Mouse (Mus musculus): Measurements from ENCODE around the gene Sigirr. TPM values are rescaled to one million over a fixed set of nuclear protein-coding genes. Genes with fewer than 3 reads are reported as not detected.

Sigirr gene
- polyA plus RNA-seq, 1 experiment = 4.1 TPM

DNA sequence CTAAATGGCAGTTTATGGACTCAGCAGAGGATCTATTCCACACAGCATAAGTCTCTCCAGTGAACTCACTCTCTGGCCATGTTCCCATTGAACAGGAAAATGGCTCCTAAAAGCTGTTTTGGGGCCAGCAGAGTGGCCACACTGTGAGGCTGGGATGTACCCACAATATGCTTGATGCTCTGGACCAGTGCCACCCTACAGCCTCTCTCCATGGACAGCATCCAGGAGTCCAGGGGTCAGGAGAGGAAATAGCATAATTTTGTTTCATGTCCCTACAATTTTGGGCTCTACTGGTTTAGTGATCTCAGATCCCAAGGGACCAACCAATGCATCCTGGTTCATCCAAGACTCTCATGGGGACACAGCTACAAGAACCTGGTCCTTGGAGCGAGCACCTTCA is 42.8 kb downstream of the Sigirr start:
- 90% methylated on average over 1 of the region's 1 CpGs for WGBS
- DNase-seq = no peak
- Histone ChIP-seq H3K4me3 (replicated peaks; ENCODE audit: insufficient read depth, low read depth, low read length) (no peak overlapping the region), H3K27me3 (ENCODE audit: control insufficient read depth, insufficient read depth, low read length) (no peaks in the 10 kb centered on the region), H3K4me1 (ENCODE audit: control insufficient read depth, insufficient read depth, low read length) (peaks cover 7% of the 10 kb centered on the region; the same call in 1 of the 2 replicates), H3K27ac (ENCODE audit: insufficient read depth, low read length) (no peak overlapping the region)
- no peak for TF ChIP-seq POLR2A (IDR thresholded peaks at IDR 0.05; ENCODE audit: borderline replicate concordance, insufficient read depth, low read length)
- TF ChIP-seq CTCF (IDR thresholded peaks at IDR 0.05; ENCODE audit: borderline replicate concordance, insufficient read depth, low read depth, low read length) = no peak

DNA sequence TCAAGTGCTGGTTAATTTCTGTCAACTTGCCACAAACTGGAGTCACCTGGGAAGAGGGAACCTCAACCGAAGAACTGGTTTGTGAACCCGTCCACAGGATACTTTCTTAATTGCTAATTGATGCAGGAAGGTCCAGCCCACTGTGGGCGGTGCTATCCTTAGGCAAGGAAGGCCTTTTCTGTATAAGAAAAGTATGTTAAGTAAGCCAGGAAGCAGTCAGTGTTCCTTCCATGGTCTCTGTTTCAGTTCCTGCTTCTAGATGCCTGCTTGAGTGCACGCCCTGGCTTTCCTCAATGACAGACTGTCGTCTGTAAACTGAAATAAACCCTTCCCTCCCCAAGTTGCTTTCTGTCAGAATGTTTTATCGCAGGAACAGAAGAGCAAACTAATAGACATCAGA is 43.4 kb downstream of the Sigirr start:
- DNase-seq = no peak
- TF ChIP-seq POLR2A (IDR thresholded peaks at IDR 0.05; ENCODE audit: borderline replicate concordance, insufficient read depth, low read length) (no peak), CTCF (IDR thresholded peaks at IDR 0.05; ENCODE audit: borderline replicate concordance, insufficient read depth, low read depth, low read length) (no peak)
- Histone ChIP-seq H3K4me3 (replicated peaks; ENCODE audit: insufficient read depth, low read depth, low read length) (no peak overlapping the region), H3K27ac (ENCODE audit: insufficient read depth, low read length) (no peak overlapping the region), H3K4me1 (ENCODE audit: control insufficient read depth, insufficient read depth, low read length) (peaks cover 6% of the 10 kb centered on the region; the same call in 1 of the 2 replicates), H3K27me3 (ENCODE audit: control insufficient read depth, insufficient read depth, low read length) (no peaks in the 10 kb centered on the region)
- WGBS = 90% methylated on average over 6 of the region's 6 CpGs

DNA sequence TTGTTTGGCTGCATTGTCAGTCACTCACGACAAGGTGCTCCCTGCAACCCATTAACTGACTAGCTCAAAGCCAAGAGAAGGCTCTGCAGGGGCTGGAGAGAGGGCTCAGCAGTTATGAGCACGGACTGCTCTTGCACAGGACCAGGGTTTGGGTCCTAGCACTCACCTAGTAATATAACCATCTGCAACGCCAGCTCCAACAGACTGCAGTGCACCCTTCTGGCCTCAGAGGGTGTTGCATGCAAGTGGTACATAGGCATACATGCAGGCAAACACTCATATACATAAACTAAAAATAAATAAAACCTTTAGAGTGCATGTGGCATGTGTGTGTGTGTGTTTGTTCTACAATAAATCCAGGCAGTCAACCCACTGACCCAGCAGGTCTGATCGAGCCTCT is 44.6 kb downstream of the Sigirr start:
- WGBS = 90% methylated on average over 4 of the region's 4 CpGs
- DNase-seq = no peak
- TF ChIP-seq CTCF (IDR thresholded peaks at IDR 0.05; ENCODE audit: borderline replicate concordance, insufficient read depth, low read depth, low read length) (no peak), POLR2A (IDR thresholded peaks at IDR 0.05; ENCODE audit: borderline replicate concordance, insufficient read depth, low read length) (no peak)
- Histone ChIP-seq H3K27ac (ENCODE audit: insufficient read depth, low read length) (no peak overlapping the region), H3K4me3 (replicated peaks; ENCODE audit: insufficient read depth, low read depth, low read length) (no peak overlapping the region), H3K4me1 (ENCODE audit: control insufficient read depth, insufficient read depth, low read length) (no peaks in the 10 kb centered on the region), H3K27me3 (ENCODE audit: control insufficient read depth, insufficient read depth, low read length) (no peaks in the 10 kb centered on the region)

DNA sequence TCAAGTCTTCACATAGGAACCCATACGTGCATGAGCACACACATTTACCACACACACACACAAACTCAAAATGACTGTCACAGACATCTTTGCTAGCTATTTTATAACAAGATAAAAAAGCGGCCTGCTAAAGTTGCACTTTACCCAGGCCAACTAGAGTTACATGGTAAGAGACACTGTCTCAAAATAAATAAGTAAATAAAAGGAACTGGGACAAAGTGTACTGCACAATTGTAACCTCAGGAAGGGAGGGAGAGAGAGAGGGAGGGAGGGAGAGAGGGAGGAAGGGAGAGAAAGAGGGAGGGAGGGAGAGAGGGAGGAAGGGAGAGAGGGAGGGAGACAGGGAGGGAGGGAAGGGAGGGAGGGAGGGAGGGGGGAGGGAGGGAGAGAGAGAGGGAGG is 48.0 kb downstream of the Sigirr start:
- no peaks in the 10 kb centered on the region for H3K4me1 ChIP-seq (ENCODE audit: control insufficient read depth, insufficient read depth, low read length)
- no peak overlapping the region for H3K4me3 ChIP-seq (replicated peaks; ENCODE audit: insufficient read depth, low read depth, low read length)
- 79% methylated on average over 2 of the region's 2 CpGs for WGBS
- DNase-seq = no peak
- no peak overlapping the region for H3K27ac ChIP-seq (ENCODE audit: insufficient read depth, low read length)
- no peaks in the 10 kb centered on the region for H3K27me3 ChIP-seq (ENCODE audit: control insufficient read depth, insufficient read depth, low read length)
- no peak for TF ChIP-seq POLR2A (IDR thresholded peaks at IDR 0.05; ENCODE audit: borderline replicate concordance, insufficient read depth, low read length)
- TF ChIP-seq CTCF (IDR thresholded peaks at IDR 0.05; ENCODE audit: borderline replicate concordance, insufficient read depth, low read depth, low read length) = no peak

DNA sequence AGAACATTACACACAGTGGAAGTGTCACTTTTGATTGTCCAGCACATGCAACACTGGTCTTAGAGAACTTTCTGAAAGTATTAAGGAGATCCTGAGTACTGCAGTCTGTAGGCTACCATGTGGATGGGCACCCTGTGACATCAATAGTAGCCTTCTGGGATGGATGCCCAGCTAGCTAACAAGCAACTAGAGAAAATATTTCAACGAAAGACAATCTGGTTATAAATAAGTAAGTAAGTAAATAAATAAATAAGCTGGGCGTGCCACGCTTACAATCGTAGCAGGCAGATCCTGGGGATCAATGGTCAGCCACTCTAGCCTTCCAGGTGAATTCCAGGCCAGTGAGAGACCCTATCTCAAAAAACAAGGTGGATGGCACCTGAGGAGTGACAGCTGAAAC is 48.4 kb downstream of the Sigirr start:
- 85% methylated on average over 4 of the region's 4 CpGs for WGBS
- no peaks in the 10 kb centered on the region for H3K4me1 ChIP-seq (ENCODE audit: control insufficient read depth, insufficient read depth, low read length)

DNA sequence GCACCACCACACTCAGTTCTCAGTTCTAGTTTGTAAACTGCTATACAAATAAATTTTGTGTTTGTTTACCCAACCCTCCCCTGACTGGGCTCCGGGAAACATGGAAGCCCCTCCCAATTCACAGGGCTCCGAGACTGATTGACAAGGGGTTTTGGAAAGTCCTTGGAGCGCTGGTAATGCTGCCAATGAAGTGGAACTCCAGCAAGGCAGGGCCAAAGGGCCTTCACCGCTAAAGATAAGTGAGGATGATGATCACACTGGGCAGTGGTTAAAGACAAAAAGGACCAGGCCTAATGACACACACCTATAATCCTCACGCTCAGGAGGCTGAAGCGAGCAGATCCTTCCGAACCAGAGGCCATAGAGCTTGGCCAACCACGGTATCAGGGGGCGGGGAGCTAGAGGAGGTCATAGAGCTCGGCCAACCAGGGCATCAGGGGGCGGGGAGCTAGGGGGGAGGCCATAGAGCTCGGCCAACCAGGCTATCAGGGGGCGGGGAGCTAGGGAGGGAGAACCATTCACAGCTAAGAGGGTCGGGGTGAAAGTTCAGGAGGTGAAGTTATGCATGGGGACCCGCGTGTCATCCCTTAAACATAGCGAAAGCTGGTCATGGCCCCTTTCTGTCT is 49.2 kb downstream of the Sigirr start:
- TF ChIP-seq POLR2A (IDR thresholded peaks at IDR 0.05; ENCODE audit: borderline replicate concordance, insufficient read depth, low read length) = no peak
- TF ChIP-seq CTCF (IDR thresholded peaks at IDR 0.05; ENCODE audit: borderline replicate concordance, insufficient read depth, low read depth, low read length) = no peak
- DNase-seq = no peak
- Histone ChIP-seq H3K27me3 (ENCODE audit: control insufficient read depth, insufficient read depth, low read length) (no peaks in the 10 kb centered on the region), H3K4me1 (ENCODE audit: control insufficient read depth, insufficient read depth, low read length) (no peaks in the 10 kb centered on the region), H3K27ac (ENCODE audit: insufficient read depth, low read length) (no peak overlapping the region), H3K4me3 (replicated peaks; ENCODE audit: insufficient read depth, low read depth, low read length) (no peak overlapping the region)
- 74% methylated on average over 17 of the region's 17 CpGs for WGBS

More for the DNA sequence above, 48.4 kb downstream of the Sigirr start:
- no peak overlapping the region for H3K27ac ChIP-seq (ENCODE audit: insufficient read depth, low read length)
- TF ChIP-seq CTCF (IDR thresholded peaks at IDR 0.05; ENCODE audit: borderline replicate concordance, insufficient read depth, low read depth, low read length) = no peak
- TF ChIP-seq POLR2A (IDR thresholded peaks at IDR 0.05; ENCODE audit: borderline replicate concordance, insufficient read depth, low read length) = no peak
- no peak for DNase-seq
- H3K27me3 ChIP-seq (ENCODE audit: control insufficient read depth, insufficient read depth, low read length) = no peaks in the 10 kb centered on the region
- no peak overlapping the region for H3K4me3 ChIP-seq (replicated peaks; ENCODE audit: insufficient read depth, low read depth, low read length)

DNA sequence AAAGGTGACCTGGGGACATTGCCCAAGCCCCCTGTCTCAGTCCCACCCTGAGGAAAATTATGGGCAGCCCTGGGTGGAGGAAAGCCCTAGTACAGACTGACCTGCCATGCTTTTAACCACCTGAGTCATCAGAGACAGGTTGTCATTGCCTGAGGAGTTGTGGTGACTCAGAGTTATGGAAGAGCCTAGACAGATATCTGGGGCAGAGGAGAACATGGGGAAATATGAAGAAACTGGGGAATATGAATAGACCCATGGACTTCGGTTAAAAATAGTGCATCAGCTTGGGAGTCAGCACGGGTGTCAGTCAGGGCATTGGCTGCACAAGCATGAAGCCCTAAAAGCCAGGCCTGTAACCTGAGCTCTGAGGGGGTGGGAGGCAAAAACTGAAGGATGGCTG is 51.0 kb downstream of the Sigirr start:
- no peak for DNase-seq
- H3K4me3 ChIP-seq (replicated peaks; ENCODE audit: insufficient read depth, low read depth, low read length) = no peak overlapping the region
- 82% methylated on average over 2 of the region's 2 CpGs for WGBS
- H3K27me3 ChIP-seq (ENCODE audit: control insufficient read depth, insufficient read depth, low read length) = no peaks in the 10 kb centered on the region
- H3K4me1 ChIP-seq (ENCODE audit: control insufficient read depth, insufficient read depth, low read length) = no peaks in the 10 kb centered on the region
- no peak for TF ChIP-seq CTCF (IDR thresholded peaks at IDR 0.05; ENCODE audit: borderline replicate concordance, insufficient read depth, low read depth, low read length)
- no peak for TF ChIP-seq POLR2A (IDR thresholded peaks at IDR 0.05; ENCODE audit: borderline replicate concordance, insufficient read depth, low read length)
- no peak overlapping the region for H3K27ac ChIP-seq (ENCODE audit: insufficient read depth, low read length)
